Mouse (Mus musculus): ENCODE results near the gene Enox1. TPM values are rescaled to one million over a fixed set of nuclear protein-coding genes. Genes with fewer than 3 reads are reported as not detected.

Enox1 gene
- polyA plus RNA-seq, 2 experiments: 13.5 to 15.6 TPM

GRCm38 (mm10) chr14:77410354-77410753 is 253.8 kb downstream of the Enox1 start:
- Histone ChIP-seq H3K4me1 (ENCODE audit: control insufficient read depth, insufficient read depth, low read length) (no peaks in the 10 kb centered on the region; the same call in 1 of the 2 replicates), H3K27me3 (ENCODE audit: control insufficient read depth, insufficient read depth, low read length) (no peaks in the 10 kb centered on the region), H3K9me3 (ENCODE audit: control insufficient read depth, low read length) (no peaks in the 10 kb centered on the region), H3K9ac (ENCODE audit: low read depth, low read length, severe bottlenecking) (no peak overlapping the region), H3K4me3 (replicated peaks; ENCODE audit: low read length) (no peak overlapping the region), H3K4me2 (replicated peaks; ENCODE audit: low read depth, low read length, severe bottlenecking) (no peak overlapping the region), H3K36me3 (ENCODE audit: control insufficient read depth, insufficient read depth, low read length) (no peaks in the 10 kb centered on the region), H3K27ac (replicated peaks; ENCODE audit: low read depth, low read length) (no peak overlapping the region)
- WGBS: 93% methylated on average over 9 of the region's 9 CpGs
- DNase-seq (ENCODE audit: low spot score) (no peak), ATAC-seq (ENCODE audit: low FRiP score, low read depth) (no peak)
- TF ChIP-seq POLR2A (IDR thresholded peaks at IDR 0.05; ENCODE audit: borderline replicate concordance, extremely low read depth, insufficient read depth, insufficient read length): no peak

- DNase-seq (ENCODE audit: low spot score): no peak
- no peak for TF ChIP-seq POLR2A (IDR thresholded peaks at IDR 0.05; ENCODE audit: borderline replicate concordance, extremely low read depth, insufficient read depth, insufficient read length)
- no peaks in the 10 kb centered on the region for H3K27me3 ChIP-seq (ENCODE audit: control insufficient read depth, insufficient read depth, low read length)
- H3K9ac ChIP-seq (ENCODE audit: low read depth, low read length, severe bottlenecking): no peak overlapping the region
- no peaks in the 10 kb centered on the region for H3K9me3 ChIP-seq (ENCODE audit: control insufficient read depth, low read length)
- ATAC-seq (ENCODE audit: low FRiP score, low read depth): no peak
- WGBS: 81% methylated on average over 5 of the region's 5 CpGs
- no peaks in the 10 kb centered on the region; the same call in 1 of the 2 replicates for H3K4me1 ChIP-seq (ENCODE audit: control insufficient read depth, insufficient read depth, low read length)
- H3K4me3 ChIP-seq (replicated peaks; ENCODE audit: low read length): no peak overlapping the region
- H3K36me3 ChIP-seq (ENCODE audit: control insufficient read depth, insufficient read depth, low read length): no peaks in the 10 kb centered on the region
- no peak overlapping the region for H3K4me2 ChIP-seq (replicated peaks; ENCODE audit: low read depth, low read length, severe bottlenecking)
- H3K27ac ChIP-seq (replicated peaks; ENCODE audit: low read depth, low read length): no peak overlapping the region
Measured at GRCm38 (mm10) chr14:77413106-77413505, 256.5 kb downstream of the Enox1 start.

- Histone ChIP-seq H3K36me3 (ENCODE audit: control insufficient read depth, insufficient read depth, low read length) (no peaks in the 10 kb centered on the region), H3K9ac (ENCODE audit: low read depth, low read length, severe bottlenecking) (no peak overlapping the region), H3K27me3 (ENCODE audit: control insufficient read depth, insufficient read depth, low read length) (no peaks in the 10 kb centered on the region), H3K4me3 (replicated peaks; ENCODE audit: low read length) (no peak overlapping the region), H3K9me3 (ENCODE audit: control insufficient read depth, low read length) (no peaks in the 10 kb centered on the region), H3K27ac (replicated peaks; ENCODE audit: low read depth, low read length) (no peak overlapping the region), H3K4me1 (ENCODE audit: control insufficient read depth, insufficient read depth, low read length) (no peaks in the 10 kb centered on the region; the same call in 1 of the 2 replicates), H3K4me2 (replicated peaks; ENCODE audit: low read depth, low read length, severe bottlenecking) (no peak overlapping the region)
- TF ChIP-seq POLR2A (IDR thresholded peaks at IDR 0.05; ENCODE audit: borderline replicate concordance, extremely low read depth, insufficient read depth, insufficient read length): no peak
- WGBS: 81% methylated on average over 2 of the region's 2 CpGs
- DNase-seq (ENCODE audit: low spot score) (no peak), ATAC-seq (ENCODE audit: low FRiP score, low read depth) (no peak)
Measured at GRCm38 (mm10) chr14:77416358-77416757, 259.8 kb downstream of the Enox1 start.

- H3K4me1 ChIP-seq (ENCODE audit: control insufficient read depth, insufficient read depth, low read length): no peaks in the 10 kb centered on the region
- H3K9ac ChIP-seq (ENCODE audit: low read depth, low read length, severe bottlenecking): no peak overlapping the region
- TF ChIP-seq POLR2A (IDR thresholded peaks at IDR 0.05; ENCODE audit: borderline replicate concordance, extremely low read depth, insufficient read depth, insufficient read length): no peak
- DNase-seq (ENCODE audit: low spot score) (no peak), ATAC-seq (ENCODE audit: low FRiP score, low read depth) (no peak)
- no peaks in the 10 kb centered on the region for H3K27me3 ChIP-seq (ENCODE audit: control insufficient read depth, insufficient read depth, low read length)
- no peaks in the 10 kb centered on the region for H3K9me3 ChIP-seq (ENCODE audit: control insufficient read depth, low read length)
- no peak overlapping the region for H3K27ac ChIP-seq (replicated peaks; ENCODE audit: low read depth, low read length)
- WGBS: 79% methylated on average over 6 of the region's 6 CpGs
- no peaks in the 10 kb centered on the region for H3K36me3 ChIP-seq (ENCODE audit: control insufficient read depth, insufficient read depth, low read length)
- H3K4me3 ChIP-seq (replicated peaks; ENCODE audit: low read length): no peak overlapping the region
- no peak overlapping the region for H3K4me2 ChIP-seq (replicated peaks; ENCODE audit: low read depth, low read length, severe bottlenecking)
Measured at GRCm38 (mm10) chr14:77421031-77421430, 264.5 kb downstream of the Enox1 start.

- Histone ChIP-seq H3K9ac (ENCODE audit: low read depth, low read length, severe bottlenecking) (no peak overlapping the region), H3K27ac (replicated peaks; ENCODE audit: low read depth, low read length) (no peak overlapping the region), H3K9me3 (ENCODE audit: control insufficient read depth, low read length) (no peaks in the 10 kb centered on the region), H3K4me3 (replicated peaks; ENCODE audit: low read length) (no peak overlapping the region), H3K36me3 (ENCODE audit: control insufficient read depth, insufficient read depth, low read length) (no peaks in the 10 kb centered on the region), H3K4me2 (replicated peaks; ENCODE audit: low read depth, low read length, severe bottlenecking) (no peak overlapping the region), H3K4me1 (ENCODE audit: control insufficient read depth, insufficient read depth, low read length) (no peaks in the 10 kb centered on the region), H3K27me3 (ENCODE audit: control insufficient read depth, insufficient read depth, low read length) (no peaks in the 10 kb centered on the region)
- DNase-seq (ENCODE audit: low spot score) (no peak), ATAC-seq (ENCODE audit: low FRiP score, low read depth) (no peak)
- no peak for TF ChIP-seq POLR2A (IDR thresholded peaks at IDR 0.05; ENCODE audit: borderline replicate concordance, extremely low read depth, insufficient read depth, insufficient read length)
- WGBS: 79% methylated on average over 9 of the region's 9 CpGs
Measured at GRCm38 (mm10) chr14:77423194-77423593, 266.6 kb downstream of the Enox1 start.

GRCm38 (mm10) chr14:77439426-77439825 is 282.9 kb downstream of the Enox1 start:
- H3K9ac ChIP-seq (ENCODE audit: low read depth, low read length, severe bottlenecking): no peak overlapping the region
- no peak for TF ChIP-seq POLR2A (IDR thresholded peaks at IDR 0.05; ENCODE audit: borderline replicate concordance, extremely low read depth, insufficient read depth, insufficient read length)
- no peak overlapping the region for H3K4me3 ChIP-seq (replicated peaks; ENCODE audit: low read length)
- no peak overlapping the region for H3K27ac ChIP-seq (replicated peaks; ENCODE audit: low read depth, low read length)
- H3K36me3 ChIP-seq (ENCODE audit: control insufficient read depth, insufficient read depth, low read length): no peaks in the 10 kb centered on the region
- no peaks in the 10 kb centered on the region for H3K9me3 ChIP-seq (ENCODE audit: control insufficient read depth, low read length)
- H3K27me3 ChIP-seq (ENCODE audit: control insufficient read depth, insufficient read depth, low read length): no peaks in the 10 kb centered on the region
- DNase-seq (ENCODE audit: low spot score) (no peak), ATAC-seq (ENCODE audit: low FRiP score, low read depth) (no peak)
- 82% methylated on average over 5 of the region's 5 CpGs for WGBS
- no peaks in the 10 kb centered on the region for H3K4me1 ChIP-seq (ENCODE audit: control insufficient read depth, insufficient read depth, low read length)
- no peak overlapping the region for H3K4me2 ChIP-seq (replicated peaks; ENCODE audit: low read depth, low read length, severe bottlenecking)
